Mouse (Mus musculus): ENCODE data around the gene Tmsb4x. TPM values are rescaled to one million over a fixed set of nuclear protein-coding genes. Genes with fewer than 3 reads are reported as not detected.
A peak's percentile ranks its signal among the peaks of the same experiment; 100 is the strongest.

The Tmsb4x gene
- polyA plus RNA-seq, 1 experiment = 60.8 TPM

GRCm38 (mm10) chrX:167208506-167208820, 652 bp downstream of the Tmsb4x start:
- H3K27ac ChIP-seq (ENCODE audit: control insufficient read depth, insufficient read depth, low read depth, low read length) = peak overlapping the region; percentile 84
- no peaks in the 10 kb centered on the region for H3K27me3 ChIP-seq (ENCODE audit: control insufficient read depth, insufficient read depth, low read length)
- H3K4me1 ChIP-seq (ENCODE audit: control insufficient read depth, insufficient read depth, low read length) = peaks cover 3% of the 10 kb centered on the region; the same call in 1 of the 2 replicates
- no peaks in the 10 kb centered on the region for H3K36me3 ChIP-seq (ENCODE audit: control insufficient read depth, insufficient read depth, low read length)
- TF ChIP-seq CTCF (IDR thresholded peaks at IDR 0.05; ENCODE audit: control insufficient read depth, insufficient read depth, insufficient replicate concordance, low read depth, low read length) (no peak), POLR2A (IDR thresholded peaks at IDR 0.05; ENCODE audit: control insufficient read depth, low read depth, low read length) (no peak)
- H3K4me3 ChIP-seq (ENCODE audit: control insufficient read depth, low read depth, low read length) = peak overlapping the region; percentile 82

- Histone ChIP-seq H3K27ac (ENCODE audit: control insufficient read depth, insufficient read depth, low read depth, low read length) (peak overlapping the region; percentile 84), H3K27me3 (ENCODE audit: control insufficient read depth, insufficient read depth, low read length) (no peaks in the 10 kb centered on the region), H3K36me3 (ENCODE audit: control insufficient read depth, insufficient read depth, low read length) (no peaks in the 10 kb centered on the region), H3K4me3 (ENCODE audit: control insufficient read depth, low read depth, low read length) (peak overlapping the region; percentile 82), H3K4me1 (ENCODE audit: control insufficient read depth, insufficient read depth, low read length) (peaks cover 3% of the 10 kb centered on the region; the same call in 1 of the 2 replicates)
- TF ChIP-seq POLR2A (IDR thresholded peaks at IDR 0.05; ENCODE audit: control insufficient read depth, low read depth, low read length) (no peak), CTCF (IDR thresholded peaks at IDR 0.05; ENCODE audit: control insufficient read depth, insufficient read depth, insufficient replicate concordance, low read depth, low read length) (no peak)
Measured at GRCm38 (mm10) chrX:167207741-167208505, 1.2 kb downstream of the Tmsb4x start.

- Histone ChIP-seq H3K36me3 (ENCODE audit: control insufficient read depth, insufficient read depth, low read length) (no peaks in the 10 kb centered on the region), H3K4me1 (ENCODE audit: control insufficient read depth, insufficient read depth, low read length) (peaks cover 2% of the 10 kb centered on the region; the same call in 1 of the 2 replicates), H3K4me3 (ENCODE audit: control insufficient read depth, low read depth, low read length) (no peak overlapping the region), H3K27me3 (ENCODE audit: control insufficient read depth, insufficient read depth, low read length) (no peaks in the 10 kb centered on the region), H3K27ac (ENCODE audit: control insufficient read depth, insufficient read depth, low read depth, low read length) (no peak overlapping the region)
- no peak for TF ChIP-seq POLR2A (IDR thresholded peaks at IDR 0.05; ENCODE audit: control insufficient read depth, low read depth, low read length)
- TF ChIP-seq CTCF (IDR thresholded peaks at IDR 0.05; ENCODE audit: control insufficient read depth, insufficient read depth, insufficient replicate concordance, low read depth, low read length) = no peak
Measured at GRCm38 (mm10) chrX:167205813-167206520, 3.1 kb downstream of the Tmsb4x start.

DNA sequence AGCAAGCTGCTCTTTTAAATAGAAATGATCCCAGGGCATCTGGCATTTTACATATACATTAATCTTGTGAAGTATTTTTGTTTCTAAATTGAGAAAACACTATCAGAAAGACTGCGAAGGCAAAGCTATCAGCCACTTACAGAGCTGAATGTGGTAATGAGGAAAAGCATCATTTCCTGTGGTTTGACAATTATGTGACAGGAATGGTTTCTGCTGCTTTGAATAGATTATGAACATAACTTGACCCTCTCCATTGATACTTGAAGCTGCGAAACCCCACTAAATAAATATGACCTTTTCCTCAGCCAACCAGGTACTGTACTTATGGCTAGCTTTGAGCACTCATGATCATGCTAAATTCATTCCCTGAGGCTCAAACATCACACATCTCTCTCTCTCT, 7.8 kb downstream of the Tmsb4x start:
- Histone ChIP-seq H3K4me3 (ENCODE audit: control insufficient read depth, low read depth, low read length) (no peak overlapping the region), H3K36me3 (ENCODE audit: control insufficient read depth, insufficient read depth, low read length) (no peaks in the 10 kb centered on the region), H3K27ac (ENCODE audit: control insufficient read depth, insufficient read depth, low read depth, low read length) (no peak overlapping the region), H3K27me3 (ENCODE audit: control insufficient read depth, insufficient read depth, low read length) (no peaks in the 10 kb centered on the region), H3K4me1 (ENCODE audit: control insufficient read depth, insufficient read depth, low read length) (no peaks in the 10 kb centered on the region)
- TF ChIP-seq CTCF (IDR thresholded peaks at IDR 0.05; ENCODE audit: control insufficient read depth, insufficient read depth, insufficient replicate concordance, low read depth, low read length) = no peak
- no peak for TF ChIP-seq POLR2A (IDR thresholded peaks at IDR 0.05; ENCODE audit: control insufficient read depth, low read depth, low read length)

DNA sequence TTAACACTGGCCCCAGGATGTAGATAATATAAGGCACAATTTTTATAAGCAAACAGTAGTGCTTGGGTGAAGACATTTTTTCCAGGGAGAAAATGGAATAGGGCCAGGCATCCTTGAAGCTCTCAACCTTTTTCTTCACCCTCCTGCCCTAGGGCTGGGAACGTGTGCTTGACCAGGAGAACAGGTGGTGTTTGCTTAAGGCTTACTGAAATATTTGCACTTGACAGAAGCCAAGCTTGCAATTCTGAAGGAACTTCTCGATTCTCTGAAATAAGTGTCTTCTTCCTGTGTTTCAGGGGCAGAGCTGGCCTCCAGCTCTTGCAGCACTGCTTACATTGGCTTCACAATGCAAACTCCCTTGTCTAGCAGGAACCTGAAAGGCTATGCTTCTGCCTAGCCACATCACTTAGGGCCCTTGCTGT, 13.9 kb downstream of the Tmsb4x start:
- no peaks in the 10 kb centered on the region for H3K27me3 ChIP-seq (ENCODE audit: control insufficient read depth, insufficient read depth, low read length)
- H3K4me1 ChIP-seq (ENCODE audit: control insufficient read depth, insufficient read depth, low read length) = no peaks in the 10 kb centered on the region
- H3K36me3 ChIP-seq (ENCODE audit: control insufficient read depth, insufficient read depth, low read length) = no peaks in the 10 kb centered on the region
- H3K27ac ChIP-seq (ENCODE audit: control insufficient read depth, insufficient read depth, low read depth, low read length) = no peak overlapping the region
- no peak overlapping the region for H3K4me3 ChIP-seq (ENCODE audit: control insufficient read depth, low read depth, low read length)
- no peak for TF ChIP-seq POLR2A (IDR thresholded peaks at IDR 0.05; ENCODE audit: control insufficient read depth, low read depth, low read length)
- no peak for TF ChIP-seq CTCF (IDR thresholded peaks at IDR 0.05; ENCODE audit: control insufficient read depth, insufficient read depth, insufficient replicate concordance, low read depth, low read length)

- Histone ChIP-seq H3K27me3 (ENCODE audit: control insufficient read depth, insufficient read depth, low read length) (no peaks in the 10 kb centered on the region), H3K4me3 (ENCODE audit: control insufficient read depth, low read depth, low read length) (no peak overlapping the region), H3K36me3 (ENCODE audit: control insufficient read depth, insufficient read depth, low read length) (no peaks in the 10 kb centered on the region), H3K4me1 (ENCODE audit: control insufficient read depth, insufficient read depth, low read length) (no peaks in the 10 kb centered on the region), H3K27ac (ENCODE audit: control insufficient read depth, insufficient read depth, low read depth, low read length) (no peak overlapping the region)
- TF ChIP-seq POLR2A (IDR thresholded peaks at IDR 0.05; ENCODE audit: control insufficient read depth, low read depth, low read length) (no peak), CTCF (IDR thresholded peaks at IDR 0.05; ENCODE audit: control insufficient read depth, insufficient read depth, insufficient replicate concordance, low read depth, low read length) (no peak)
Measured at GRCm38 (mm10) chrX:167186306-167186705, 22.8 kb downstream of the Tmsb4x start.

- Histone ChIP-seq H3K36me3 (ENCODE audit: control insufficient read depth, insufficient read depth, low read length) (no peaks in the 10 kb centered on the region), H3K27me3 (ENCODE audit: control insufficient read depth, insufficient read depth, low read length) (no peaks in the 10 kb centered on the region), H3K4me3 (ENCODE audit: control insufficient read depth, low read depth, low read length) (no peak overlapping the region), H3K4me1 (ENCODE audit: control insufficient read depth, insufficient read depth, low read length) (no peaks in the 10 kb centered on the region), H3K27ac (ENCODE audit: control insufficient read depth, insufficient read depth, low read depth, low read length) (no peak overlapping the region)
- no peak for TF ChIP-seq CTCF (IDR thresholded peaks at IDR 0.05; ENCODE audit: control insufficient read depth, insufficient read depth, insufficient replicate concordance, low read depth, low read length)
- TF ChIP-seq POLR2A (IDR thresholded peaks at IDR 0.05; ENCODE audit: control insufficient read depth, low read depth, low read length) = no peak
Measured at GRCm38 (mm10) chrX:167183535-167183934, 25.6 kb downstream of the Tmsb4x start.

All from testis, adult 2 months (tissue).